Mouse (Mus musculus): ENCODE data around the gene Pdik1l.

- TF ChIP-seq EP300 (IDR thresholded peaks at IDR 0.05) (no peak), CTCF (IDR thresholded peaks at IDR 0.05) (no peak)
Observed at GRCm38 (mm10) chr4:134326859-134327530, 39.3 kb upstream of the Pdik1l start.
